Mouse (Mus musculus) cerebellum, postnatal 10 days (tissue): ENCODE results near the gene Epb41.

Experiments used
- DNase-seq, 2 experiments: peaks; one replicate each; pipeline ENCODE4 v3.0.0; 2021; ENCODE audit warnings: mixed read lengths in 2 of 2

Epb41 gene

GRCm38 (mm10) chr4:132074077-132074932 lies 816 bp downstream of the Epb41 start, which contains the start of gene Gm10300:
Gm10300 (plus strand) TSS chr4:132074697.
- DNase-seq: peak in 1 of 2 experiments; percentile 50

DNA sequence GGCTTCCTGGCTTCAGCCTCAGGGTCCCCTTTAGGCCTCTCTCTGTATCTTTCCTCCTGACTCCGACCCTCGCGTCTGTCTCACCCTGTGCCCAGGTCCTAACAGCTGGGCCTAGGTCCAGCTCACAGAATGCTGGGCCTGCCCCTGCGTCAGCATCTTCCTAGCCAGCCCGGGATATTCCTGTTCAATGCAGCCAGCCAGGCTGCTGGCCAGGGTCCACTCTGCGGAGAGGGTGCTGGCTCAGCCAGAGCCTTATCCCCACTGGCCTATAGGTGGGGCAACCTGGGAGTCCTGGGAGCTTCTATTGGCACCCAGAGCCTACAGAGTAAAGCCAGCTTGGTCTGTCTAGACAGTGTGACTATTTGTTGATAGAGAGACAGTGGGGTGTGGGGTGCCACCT lies 2.2 kb downstream of the Epb41 start:
- no peak for DNase-seq

GRCm38 (mm10) chr4:132072156-132072555 lies 3.0 kb downstream of the Epb41 start:
- no peak for DNase-seq

DNA sequence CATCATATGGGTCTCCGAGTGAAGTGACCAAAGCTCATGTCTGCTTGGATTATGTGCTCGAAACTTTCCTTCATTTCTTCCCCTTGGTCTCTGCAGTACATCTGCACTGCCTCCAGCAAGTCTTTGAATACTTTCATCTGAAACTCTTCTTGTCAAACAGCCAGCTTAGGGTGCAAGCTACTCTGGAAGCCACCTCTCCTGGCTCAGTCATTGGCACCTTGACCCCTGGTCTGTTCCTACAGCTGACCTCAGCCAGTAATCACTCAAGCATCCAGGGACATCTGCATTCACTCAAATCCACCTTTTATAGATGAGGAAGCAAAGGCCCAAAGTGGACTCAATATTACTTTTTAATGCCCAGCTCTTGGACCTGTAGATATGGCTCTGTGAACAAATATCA lies 3.4 kb downstream of the Epb41 start:
- no peak for DNase-seq

- peak; percentile 59 to 61 for DNase-seq
Observed at GRCm38 (mm10) chr4:132067938-132068235, 7.2 kb downstream of the Epb41 start.

GRCm38 (mm10) chr4:132067112-132067937 lies 7.8 kb downstream of the Epb41 start:
- peak; percentile 57 to 58 for DNase-seq

- DNase-seq: peak; percentile 78
Observed at GRCm38 (mm10) chr4:132066101-132066773, 8.9 kb downstream of the Epb41 start.

DNA sequence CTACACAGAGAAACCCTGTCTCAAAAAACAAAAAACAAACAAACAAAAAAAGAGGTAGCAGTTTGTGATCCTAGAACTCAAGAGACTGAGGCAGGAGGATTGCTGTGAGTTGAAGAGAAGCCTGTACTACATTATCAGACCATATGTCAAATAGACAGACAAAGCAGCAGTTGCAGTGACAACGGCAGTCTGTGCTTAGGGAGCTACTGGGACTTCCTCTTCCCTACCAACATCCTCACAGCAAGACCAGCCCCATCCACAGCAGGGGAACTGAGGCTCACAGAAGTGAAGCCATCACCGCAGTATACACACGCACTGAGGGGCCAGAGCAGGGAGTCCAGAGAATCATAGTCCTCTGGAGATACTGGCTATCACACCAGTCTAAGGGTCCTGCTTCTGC lies 9.5 kb downstream of the Epb41 start:
- DNase-seq: no peak

DNA sequence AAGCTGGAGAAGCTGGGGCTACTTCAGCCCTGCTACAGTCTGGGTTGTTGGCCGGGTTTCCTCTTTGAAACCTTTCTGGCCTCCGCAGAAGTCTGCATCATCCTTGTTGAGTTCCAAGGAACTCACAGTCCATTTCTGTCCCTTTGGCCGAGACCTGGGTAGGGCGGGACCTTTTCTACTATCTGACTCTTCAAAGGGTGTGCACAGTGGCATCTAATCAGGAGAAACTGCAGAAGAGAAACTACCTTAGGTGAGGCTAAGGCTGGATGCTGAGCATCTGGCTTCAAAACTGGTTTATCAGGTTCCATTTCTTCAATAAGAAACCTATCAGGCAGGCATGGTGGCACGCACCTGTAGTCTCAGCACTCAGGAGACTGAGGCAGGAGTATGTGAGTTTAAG lies 10.6 kb downstream of the Epb41 start:
- no peak for DNase-seq

- DNase-seq: no peak
Observed at GRCm38 (mm10) chr4:132062934-132063884, 11.9 kb downstream of the Epb41 start.

DNA sequence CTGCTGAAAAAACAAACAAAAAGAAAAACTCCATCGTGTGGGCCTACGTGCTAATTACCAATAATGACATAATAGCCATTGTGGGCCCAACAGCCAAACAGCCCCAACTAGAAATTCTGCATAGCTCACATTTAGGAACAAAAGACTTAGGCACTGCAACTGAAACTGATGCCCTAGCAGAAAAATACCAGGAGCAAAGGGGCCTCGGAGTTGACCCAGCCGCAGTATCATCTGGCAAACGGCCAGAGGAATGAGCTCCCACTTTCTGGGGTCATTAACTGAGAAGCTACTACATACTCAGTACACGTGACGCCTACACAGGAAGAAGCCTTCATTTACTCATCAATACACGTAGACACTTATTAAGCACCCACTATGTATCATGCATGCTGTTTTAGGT lies 12.8 kb downstream of the Epb41 start:
- DNase-seq: no peak

DNA sequence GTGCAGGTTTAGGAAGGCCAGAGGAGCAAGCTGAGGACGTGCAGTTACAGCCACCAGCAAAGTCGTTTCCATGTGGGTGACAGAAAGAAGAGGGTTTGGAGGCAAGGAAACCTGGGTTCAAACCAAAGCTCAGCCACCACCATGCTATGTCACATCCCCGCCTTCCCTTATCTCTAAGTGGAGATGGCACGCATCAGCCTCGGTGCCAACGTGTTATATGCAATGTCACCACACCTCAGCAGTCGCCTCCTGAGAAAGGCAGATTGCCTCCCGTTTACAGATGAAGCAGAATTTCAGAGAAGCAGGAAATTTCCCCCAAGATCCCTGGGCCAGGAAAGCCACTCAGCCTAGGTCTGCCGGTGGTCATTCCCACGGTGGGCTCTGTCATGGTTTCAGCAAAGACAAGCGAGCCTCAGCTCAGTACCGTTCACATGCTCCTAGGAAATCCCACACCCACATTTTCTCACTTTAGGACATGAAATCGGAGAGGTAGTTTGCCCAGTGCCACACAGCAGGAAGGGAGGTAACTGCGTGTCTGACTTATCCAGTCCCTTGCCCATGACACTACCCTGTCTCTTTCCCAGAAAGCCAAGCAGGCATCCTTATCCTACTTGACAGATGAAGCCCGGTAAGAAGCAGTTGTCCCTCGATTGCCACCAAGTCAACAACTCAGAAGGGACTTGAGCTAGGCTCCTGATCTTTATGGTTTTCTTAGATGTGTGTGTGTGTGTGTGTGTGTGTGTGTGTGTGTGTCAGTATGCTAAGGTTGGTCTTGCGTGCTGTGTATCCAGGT lies 14.9 kb downstream of the Epb41 start:
- no peak for DNase-seq

DNA sequence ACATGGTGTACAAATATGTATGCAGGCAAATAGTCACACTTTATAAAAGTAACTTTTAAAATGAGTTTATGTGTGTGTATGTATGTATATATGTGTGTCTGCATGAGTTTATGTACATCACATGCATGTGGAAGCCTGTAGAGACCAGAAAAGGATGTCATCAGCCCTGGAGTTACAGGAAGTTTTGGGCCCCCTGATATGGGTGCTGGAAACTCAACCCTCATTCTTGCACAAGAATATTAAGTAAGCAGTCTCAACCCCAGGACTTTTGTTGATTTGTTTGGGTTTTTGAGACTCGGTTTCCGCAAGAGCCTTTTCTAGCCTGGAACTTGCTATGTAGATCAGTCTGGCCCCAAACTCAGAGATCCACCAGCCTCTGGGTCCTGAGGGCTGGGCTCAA lies 15.6 kb downstream of the Epb41 start:
- DNase-seq: no peak

DNA sequence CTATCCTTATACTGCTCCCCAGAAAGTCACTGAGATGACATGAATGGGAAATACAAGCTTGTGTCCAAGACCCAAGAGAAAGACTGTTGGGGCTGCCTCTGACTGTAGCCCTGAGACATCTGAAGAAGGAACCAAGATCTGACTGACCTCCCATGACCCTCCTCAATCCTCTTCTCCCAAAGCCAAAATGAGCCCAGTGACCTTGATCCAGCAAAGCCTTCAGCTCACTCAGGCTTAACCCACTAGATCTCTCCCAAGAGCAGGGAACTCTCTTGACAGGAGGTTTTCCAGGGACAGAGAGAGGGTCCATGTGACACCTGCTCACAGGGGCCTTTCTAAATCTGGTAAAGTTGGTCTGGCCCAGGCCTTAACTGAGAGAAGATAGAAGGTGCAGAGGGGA lies 17.8 kb downstream of the Epb41 start:
- no peak for DNase-seq

DNA sequence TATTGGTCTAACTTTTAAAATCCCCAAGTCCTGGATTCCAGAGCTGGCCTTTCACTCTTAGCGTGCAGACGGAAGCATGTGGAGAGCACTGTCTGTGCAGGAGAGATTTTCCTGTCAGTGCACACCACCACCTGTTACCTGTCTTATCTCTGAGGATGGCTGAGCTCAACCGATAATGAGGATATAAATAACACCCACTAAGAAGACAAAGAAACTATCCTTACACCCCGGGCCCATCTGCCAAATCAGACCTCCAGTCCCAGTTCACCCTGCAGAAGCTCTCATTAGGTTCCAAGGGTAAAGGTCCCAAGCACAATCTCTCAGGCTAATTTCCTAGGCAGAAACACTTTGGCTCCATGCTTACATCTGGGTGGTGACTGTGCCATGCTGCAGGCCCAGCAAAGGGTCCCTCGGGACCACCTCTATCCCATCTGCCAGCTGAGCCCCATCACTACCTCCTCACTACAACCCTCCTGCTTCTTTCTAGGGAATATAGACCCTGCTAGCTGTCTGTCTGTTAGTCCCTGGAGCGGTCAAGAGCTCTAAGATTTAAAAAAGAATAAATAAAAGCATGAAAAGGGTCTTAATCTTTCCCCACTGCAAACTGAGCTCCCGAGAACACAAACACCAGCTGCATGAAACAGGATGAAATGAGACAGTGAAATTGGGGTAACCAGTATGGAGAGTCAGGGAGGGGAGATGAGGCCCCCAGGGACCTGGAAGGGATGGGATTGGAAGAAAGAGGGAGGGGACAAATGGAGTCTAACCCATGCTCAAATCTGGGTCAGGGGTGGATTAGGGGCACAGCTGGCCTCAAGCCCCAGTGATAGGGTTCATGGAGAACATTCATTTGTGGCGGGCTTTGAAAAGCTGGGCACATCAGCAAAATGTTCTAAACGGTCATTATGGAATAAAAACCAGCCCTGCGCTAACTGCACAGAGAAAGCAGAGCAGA lies 23.5 kb downstream of the Epb41 start:
- DNase-seq: peak in 1 of 2 experiments; percentile 24

DNA sequence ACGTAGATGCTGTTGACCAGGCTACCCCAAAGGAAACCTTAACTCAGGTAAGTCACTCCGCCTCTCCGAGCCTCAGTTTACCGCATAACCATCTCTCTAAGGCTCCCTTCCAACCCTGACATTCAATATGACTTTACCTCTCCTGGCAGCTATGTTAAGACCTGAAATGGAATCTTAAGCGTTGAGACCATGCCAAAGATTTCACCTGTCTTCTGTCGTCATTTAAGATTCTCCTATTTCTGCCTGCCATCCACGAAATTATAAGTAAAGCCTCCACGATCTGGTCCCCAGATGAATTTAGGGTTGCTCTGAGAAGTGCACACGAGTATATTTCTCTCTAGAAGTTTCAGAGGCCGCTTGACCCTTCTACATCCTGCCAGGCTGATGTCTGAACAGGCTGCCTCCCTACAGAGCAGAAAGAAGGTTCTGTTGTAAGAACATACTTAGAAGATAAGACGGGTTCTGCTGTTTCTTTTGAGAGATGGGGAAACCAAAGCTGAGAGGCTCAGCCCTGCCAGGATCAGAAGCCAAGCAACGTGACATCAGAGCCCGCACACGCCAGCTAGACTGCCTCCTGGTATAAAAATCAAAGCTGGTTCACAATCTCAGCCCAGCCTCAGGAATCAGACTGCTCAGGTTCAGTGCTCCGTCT lies 25.4 kb downstream of the Epb41 start:
- DNase-seq: peak; percentile 68 to 69

DNA sequence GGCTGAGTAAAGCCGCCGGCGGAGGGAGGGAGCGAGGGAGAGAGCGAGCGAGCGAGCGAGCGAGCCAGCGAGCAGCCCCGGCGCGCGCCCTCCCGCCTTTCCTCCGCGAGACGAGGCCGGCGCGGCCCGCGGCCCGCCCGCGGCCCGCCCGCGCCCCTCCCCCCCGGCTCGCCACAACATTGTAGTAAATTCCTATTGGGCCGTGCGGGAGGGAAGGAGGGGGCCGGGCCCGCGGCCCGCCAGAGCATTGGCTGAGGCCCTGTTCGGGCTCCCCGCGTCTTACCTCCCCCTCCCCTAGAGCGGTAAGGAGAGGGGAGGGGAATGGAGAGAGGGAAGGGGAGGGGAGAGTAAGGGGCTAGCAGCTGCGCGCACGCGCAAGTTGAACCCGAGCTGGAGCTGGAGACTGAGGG lies 26.1 kb downstream of the Epb41 start:
- DNase-seq: peak; percentile 96 to 98

DNA sequence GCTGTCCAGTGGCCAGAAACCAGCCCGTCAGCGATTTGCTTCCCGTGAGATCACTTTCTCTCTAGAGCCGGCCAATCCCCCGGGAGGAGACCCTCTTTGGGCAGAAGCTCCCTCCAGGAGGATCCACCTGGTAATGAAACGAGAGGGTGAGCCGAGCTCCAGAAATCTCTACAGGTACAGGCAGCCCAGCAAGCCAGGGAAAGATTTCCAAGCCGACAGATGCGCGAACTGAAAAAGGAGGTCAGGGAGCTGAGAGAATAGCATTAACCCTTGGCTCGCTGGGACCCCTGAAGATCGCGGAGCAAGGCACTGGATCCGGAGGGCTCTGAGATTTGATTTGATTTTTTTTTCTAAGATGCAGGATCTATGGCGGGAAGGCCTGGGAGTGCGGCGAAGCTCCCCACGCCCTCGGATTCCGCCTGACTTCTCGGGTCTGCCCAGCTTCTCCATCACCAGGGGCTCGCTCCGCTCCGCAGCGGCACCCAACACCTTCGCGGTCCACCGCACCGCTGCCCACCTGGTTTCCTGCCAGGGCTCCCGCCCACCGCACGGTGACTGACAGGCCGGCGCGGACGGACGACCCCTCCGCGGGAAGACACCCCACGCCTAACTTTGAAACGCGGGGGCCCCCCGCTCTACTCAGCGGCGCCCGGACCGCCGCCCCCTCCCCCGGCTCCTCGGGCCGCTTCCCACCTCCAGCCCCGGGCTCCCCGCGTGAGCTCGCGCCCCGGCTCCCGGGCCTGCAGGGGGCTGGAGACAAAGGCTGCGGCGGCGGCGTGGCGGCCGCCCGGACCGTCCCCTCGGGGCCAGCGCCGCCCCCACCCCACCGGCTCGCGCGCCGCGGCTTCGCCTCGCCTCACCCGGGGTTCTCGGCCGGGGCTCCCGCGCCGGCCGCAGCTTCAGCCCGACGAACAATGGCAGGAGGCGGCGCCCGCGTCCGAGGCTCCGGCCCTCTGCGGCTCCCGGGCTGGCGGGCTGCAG lies 26.8 kb downstream of the Epb41 start:
- DNase-seq: peak; percentile 85
